Mouse (Mus musculus) heart, adult 2 months (tissue): ENCODE data around the gene D1Ertd622e.

Experiments
- EP300 ChIP-seq: fragments of 200-500 bp; IDR thresholded peaks from 2 replicates; pipeline ENCODE4 v1.6.1; 2011; ENCODE audit warnings: low read depth, low read length, control low read depth; ENCODE audit not compliant: insufficient read depth
- POLR2A ChIP-seq: fragments of 200-500 bp; IDR thresholded peaks from 2 replicates; pipeline ENCODE4 v1.6.1; 2011; ENCODE audit warnings: mild to moderate bottlenecking, low read depth, low read length, control low read depth; ENCODE audit not compliant: insufficient read depth

- TF ChIP-seq EP300 (no peak), POLR2A (no peak)
Measured at GRCm38 (mm10) chr1:97564641-97565040, 97.2 kb downstream of the D1Ertd622e start.
